Mouse (Mus musculus) heart, adult 10 weeks (tissue): Measurements from ENCODE around the gene Gm815. TPM values are rescaled to one million over a fixed set of nuclear protein-coding genes. Genes with fewer than 3 reads are reported as not detected.

Experiments
- polyA plus RNA-seq: library from polyadenylated mRNA; stranded (reverse); fragments of 350-450 nt; fragmentation: Illumina TruSeq; extraction: RNeasy Lipid Tissue Mini Kit (QIAGEN cat#74804); gene quantifications from one replicate; pipeline ENCODE4 v1.2.3, GENCODE M21; 2014; ENCODE audit warnings: low read depth, low replicate concordance

Gm815 gene
- not detected for polyA plus RNA-seq

DNA sequence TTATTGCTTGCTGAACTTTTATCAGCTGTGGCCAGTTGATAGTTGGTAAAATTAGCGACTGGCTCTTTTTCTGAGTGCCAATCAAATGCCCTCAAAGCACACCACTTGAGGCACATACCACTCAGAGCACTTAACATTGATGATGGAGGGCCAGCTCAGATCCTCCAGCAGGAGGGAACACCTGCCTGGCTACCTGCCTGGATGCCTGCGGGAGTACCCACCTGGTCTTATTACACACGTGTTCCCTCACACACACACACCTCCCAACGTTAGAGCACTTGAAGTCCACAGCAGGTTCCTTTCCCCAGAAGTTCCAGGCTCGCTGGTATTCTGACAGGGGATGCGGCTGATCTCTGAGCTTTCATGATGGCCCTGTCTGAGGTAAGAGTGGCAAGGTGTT, at the start of gene Gm815:
Gene Gm815, plus strand, starts transcription at position 266 of the 400 bp plus-strand sequence.

